Mouse (Mus musculus) adipocyte (in vitro differentiated cells): Measurements from ENCODE around the gene C87414.
"Not testable (repeated sequence)": the region's sequence is repeated elsewhere in the genome, so short reads cannot be mapped to it uniquely, and the experiment has no call there.

Experiments used
- DNase-seq: peaks from one replicate; pipeline ENCODE4 v3.0.0-alpha.2; 2016; ENCODE audit warnings: low spot score

C87414 gene

GRCm38 (mm10) chr5:93671451-93671850 is at the start of gene C87414:
Gene C87414 (minus strand): TSS chr5:93671551.
- not testable (repeated sequence) for DNase-seq

GRCm38 (mm10) chr5:93684661-93685060 is 13.3 kb upstream of the C87414 start:
- DNase-seq: not testable (repeated sequence)
